Mouse (Mus musculus) cerebellum, postnatal 10 days (tissue): ENCODE data around the gene Ube2l6.

ENCODE experiments used
- DNase-seq, 2 experiments: peaks; one replicate each; pipeline ENCODE4 v3.0.0; 2021; ENCODE audit warnings: mixed read lengths in 2 of 2

Gene Ube2l6

DNA sequence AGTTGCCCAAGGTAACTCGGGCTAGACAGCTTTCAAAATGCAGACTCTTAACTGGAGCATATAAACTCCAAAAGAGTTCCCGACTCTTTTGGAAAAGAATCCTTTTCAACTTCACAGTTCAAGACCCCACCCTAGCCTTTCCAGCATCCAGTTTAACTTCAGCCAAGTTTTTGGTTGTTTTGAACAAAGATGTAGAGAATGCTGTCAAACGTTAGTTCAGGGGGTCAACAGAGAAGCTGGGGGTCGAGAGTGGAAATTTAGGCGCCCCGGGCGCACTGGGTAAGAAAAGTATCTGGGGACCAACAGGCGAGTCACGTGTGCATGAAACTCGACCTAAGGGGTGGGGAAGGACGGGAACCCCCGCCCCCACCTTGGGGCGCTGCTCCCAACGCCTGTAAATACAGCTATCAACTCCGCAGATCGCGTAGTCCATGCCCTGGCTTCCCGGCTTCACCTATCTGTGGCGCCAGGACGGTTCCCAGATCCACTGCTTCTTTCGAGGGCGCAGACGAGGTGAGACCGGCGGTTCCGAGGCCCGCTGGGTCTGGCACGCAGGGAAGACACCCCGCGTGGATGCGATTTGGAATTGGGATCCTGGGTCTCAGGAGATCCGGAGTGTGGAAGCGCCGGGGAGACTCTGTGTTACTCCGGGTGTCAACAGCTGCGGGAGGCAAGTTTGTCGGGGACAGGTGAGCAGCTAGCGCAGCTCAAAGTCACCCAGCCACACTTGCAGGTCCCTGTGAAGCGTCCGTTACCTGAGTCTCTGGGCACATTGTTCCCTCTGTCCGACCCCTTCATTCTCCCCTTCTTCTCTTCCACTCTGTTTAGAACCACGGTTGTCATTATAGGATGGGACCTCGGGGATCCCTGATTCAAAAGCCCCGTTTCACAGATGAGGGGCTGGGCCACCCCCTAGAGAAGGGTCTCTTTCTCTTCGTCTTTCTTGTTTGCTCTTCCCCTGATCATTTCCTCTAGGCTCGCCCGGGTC, 40.7 kb downstream of the Ube2l6 start:
- peak; percentile 19 to 20 for DNase-seq

DNA sequence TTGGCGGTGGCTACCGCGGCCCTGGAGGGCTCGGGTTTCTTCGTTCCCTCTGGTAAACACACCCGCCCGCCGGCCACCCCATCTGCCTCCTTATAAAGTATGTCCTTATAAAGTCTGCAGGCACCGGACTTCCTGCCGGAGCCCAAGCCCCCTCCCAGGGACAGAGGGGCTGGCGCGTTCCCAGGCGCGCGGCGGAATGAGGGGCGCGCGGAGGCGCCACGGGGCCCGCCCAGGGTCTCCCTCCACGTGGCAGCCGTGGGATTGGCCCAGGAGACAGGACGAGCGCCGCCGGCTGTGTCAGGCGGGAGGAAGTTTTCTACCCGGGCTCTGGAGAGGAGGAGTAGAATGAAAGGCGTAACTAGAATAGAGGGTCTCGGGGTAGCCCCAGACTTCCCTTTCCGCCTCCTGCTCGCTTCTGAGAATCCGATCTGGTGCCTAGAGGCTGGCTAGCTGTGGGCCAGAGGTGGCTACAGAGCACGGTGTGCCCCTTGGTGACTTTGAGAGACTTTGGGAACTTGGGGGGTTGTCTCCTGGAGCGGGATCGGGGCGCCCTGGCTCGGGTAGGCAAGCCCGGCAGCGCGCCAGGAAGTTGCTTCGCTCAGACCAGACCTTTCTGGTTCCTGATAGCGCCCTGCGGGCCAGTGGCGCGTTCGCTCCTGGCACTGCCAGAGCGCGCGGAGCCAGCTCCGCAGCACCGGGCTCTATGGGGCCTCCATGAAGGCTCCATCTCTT, 41.6 kb downstream of the Ube2l6 start:
- peak; percentile 66 to 69 for DNase-seq

DNA sequence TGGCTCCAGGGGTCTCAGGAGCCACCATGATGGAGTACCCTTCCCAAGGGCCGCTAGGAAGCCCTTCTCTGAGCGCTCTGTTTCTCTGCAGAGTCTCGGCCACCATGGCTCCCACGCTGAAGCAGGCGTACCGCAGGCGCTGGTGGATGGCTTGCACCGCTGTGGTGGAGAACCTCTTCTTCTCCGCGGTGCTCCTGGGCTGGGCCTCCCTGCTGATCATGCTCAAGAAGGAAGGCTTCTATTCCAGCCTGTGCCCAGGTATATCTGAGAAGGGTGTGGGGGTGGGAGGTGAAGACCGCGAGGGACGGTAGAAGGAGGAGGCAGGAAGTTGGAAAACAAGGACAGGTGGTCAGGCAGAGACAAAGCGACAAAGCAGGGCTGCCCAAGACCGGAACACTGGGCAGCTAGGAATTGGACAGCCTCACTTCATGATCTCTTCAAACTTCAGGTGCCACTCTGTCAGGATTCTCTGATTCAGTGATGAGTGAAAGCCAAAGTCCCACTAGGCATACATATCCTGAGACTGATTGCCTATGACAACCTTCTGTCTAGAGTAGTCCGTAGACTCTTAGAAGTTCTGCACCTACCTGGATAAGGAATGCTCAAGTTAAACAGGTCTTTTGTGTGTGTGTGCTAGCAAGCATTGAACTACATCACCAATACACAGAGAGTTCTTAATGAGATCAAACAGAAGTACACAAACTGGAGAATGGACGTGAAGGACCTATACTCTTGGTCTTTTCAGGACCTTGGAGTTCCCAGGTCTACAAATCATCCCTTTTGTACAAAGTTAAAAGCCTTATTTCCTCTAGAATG, 42.3 kb downstream of the Ube2l6 start:
- DNase-seq, result no peak

DNA sequence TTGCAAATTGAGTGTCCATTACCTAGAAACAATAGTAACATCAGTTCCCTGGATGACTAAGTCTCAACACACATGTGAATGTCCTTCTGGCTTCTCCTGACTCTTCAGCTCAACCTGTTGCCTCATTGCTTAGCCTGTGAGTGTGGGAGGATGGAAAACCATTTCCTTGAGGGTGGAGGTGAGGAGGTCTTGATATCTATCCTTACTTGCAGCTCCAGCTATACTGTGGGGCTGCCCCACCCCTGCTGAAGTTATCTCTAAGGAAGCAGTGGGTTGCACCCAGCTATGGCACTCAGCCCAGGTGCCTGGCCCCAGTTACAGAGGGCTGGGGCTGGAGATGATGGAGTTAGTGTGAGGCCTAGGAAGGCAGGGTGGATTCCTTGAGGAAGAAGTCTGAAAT, 43.3 kb downstream of the Ube2l6 start:
- no peak for DNase-seq

DNA sequence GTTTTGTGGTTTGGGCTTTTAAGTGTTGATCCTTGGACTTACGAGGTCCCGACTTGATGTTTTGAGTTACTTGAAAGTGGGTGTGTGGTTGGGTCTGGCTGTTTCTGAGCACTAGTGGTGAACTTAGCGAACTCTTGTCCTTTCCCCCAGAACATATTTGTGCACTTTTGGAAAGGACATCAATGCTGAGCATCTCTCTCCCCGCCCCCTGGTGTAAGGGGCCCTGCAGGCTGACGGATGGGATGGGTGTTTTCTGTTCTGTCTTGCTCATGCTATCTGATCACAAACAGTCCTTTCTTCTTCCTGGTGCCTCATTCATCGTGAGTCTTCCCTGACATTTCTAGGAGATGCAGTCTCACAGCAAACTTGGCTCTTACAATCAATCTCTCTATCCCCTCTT, 45.0 kb downstream of the Ube2l6 start:
- no peak for DNase-seq

DNA sequence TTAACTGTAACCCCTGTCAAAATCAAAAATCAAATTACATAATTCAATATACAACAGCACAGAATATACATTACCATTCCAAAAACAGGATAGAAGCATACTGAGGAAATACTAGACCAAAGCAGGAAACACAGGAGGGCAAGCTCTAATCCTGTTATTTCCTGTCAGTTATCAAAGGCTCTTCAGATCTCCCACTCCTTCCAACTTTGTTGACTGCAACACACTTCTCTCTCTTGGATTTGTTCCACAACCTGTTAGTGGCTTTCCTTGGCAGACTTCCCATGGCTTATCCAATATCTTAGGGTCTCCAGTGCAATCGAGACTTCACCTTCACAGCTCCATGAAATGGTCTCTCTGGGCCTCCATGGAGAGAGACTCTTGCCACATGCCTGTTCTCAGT, 46.6 kb downstream of the Ube2l6 start:
- no peak for DNase-seq

DNA sequence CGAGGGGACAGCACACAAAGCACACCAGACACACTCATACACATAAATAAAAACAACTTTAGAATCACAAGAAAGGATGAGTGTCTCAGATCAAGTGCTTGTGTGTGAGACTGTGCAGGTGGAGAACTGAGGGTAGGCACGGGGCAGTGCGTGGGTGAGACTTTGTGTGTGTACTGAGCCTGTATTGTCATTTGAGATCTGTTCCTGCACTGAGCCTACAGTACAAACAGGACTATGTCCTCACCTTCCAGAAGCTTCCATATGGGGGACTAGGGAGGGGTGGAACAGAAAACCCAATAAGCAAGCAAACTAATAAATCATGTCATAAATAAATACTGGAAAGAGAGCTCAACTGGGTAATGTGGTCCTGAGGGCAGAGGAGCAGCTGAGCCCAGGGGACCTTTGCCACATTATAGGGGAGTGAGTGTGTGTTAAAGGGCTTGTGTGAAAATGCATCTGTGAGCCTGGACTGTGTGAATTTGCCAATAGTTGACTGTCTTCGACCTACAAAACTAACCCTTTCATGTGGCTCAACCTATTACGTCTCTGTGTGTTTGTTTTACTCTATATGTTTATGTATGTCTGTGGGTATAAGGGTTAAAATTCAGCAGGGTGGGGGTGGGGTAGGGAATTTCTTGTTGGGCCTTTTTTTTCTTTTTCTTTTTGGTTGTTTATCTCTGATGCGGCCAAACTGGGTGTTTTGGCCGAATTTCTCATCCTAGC, 51.9 kb downstream of the Ube2l6 start:
- DNase-seq, result no peak

DNA sequence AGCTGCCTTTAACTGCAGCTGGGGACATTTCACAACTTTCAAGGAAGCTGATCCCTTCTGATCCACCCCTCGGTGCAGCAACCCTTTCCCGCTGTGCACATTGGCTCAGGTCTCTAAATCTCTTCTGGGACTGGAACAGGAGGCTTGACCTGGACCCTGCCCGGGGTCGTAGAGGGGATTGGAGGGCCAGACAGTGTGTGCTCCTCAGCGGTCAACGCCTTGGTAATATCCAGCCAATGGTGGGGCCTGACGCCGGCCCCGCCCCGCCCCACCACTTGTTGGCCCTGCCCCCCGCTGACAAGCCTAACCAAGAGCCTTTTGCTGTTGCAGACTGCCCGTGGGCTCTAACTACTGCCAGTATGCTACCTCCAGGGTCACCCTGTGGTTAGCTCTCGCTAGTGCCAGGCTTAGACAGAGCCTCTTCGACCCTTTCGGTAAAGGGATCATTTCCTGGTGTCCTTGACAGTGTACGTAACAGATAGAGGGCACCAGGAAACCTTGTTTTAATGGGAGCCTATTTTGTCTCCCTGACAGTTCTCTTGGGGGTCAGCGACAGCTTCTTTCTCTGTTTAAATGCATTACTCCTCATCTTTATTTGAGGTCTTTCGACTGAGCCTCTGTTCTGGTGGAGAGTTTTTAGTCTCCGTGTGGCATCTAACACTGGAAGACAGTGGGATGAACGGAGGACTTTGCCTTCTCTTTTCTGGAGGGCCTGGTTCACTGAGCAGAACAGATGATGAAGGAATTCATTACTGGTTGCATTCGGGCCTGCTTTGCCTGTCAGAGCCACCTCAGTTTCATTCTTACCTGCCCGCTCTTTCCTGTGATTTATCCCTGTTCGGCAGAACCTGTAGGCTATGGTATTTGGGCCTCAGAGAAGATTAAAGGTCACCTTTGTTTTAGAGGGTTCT, 52.8 kb downstream of the Ube2l6 start:
- DNase-seq, result peak in 1 of 2 experiments; percentile 41

DNA sequence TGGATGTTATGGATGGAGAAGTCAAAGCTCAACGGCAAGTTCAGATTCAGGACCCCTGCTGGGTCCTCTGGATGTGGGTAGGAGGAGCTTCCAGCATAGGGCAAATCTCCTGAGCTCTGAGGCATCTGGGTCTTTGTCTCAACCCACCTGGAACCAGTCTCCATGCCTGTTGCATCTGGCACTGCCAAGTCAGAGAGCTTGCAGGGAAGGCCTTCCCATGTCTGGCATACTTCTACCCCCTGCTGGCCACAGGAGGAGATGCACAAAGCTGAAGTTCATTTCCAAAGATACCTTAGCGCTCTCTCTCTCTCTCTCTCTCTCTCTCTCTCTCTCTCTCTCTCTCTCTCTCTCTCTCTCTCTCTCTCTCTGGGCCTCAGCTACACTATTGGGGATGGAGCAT, 57.1 kb downstream of the Ube2l6 start:
- DNase-seq, result peak; percentile 69 to 70

DNA sequence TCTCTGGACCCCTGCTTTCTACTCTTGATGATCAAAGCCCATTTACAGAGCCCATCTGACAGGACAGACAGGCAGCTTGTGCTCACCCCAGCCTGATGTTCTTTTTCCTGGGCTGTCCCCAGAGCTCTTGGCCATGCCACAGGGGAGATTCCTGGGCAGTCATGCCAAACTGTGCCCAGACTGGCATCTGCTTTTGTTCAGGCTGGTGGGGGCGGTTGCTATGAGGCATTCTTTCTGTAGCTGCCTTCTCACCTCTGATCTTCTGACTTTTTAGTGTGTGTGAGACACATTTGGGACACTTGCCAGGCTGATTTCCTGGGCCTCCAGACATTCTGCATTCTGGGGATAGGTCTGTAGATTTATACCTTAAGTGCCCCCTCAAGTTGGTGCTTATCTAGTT, 59.9 kb downstream of the Ube2l6 start:
- no peak for DNase-seq
